Mouse (Mus musculus) gastrocnemius, postnatal 4 days (tissue): Measurements from ENCODE around the gene Bcar3. TPM values are rescaled to one million over a fixed set of nuclear protein-coding genes. Genes with fewer than 3 reads are reported as not detected.

Experiments used
- DNase-seq, 2 experiments: peaks; one replicate each; pipeline ENCODE4 v3.0.0; 2021 to 2022; ENCODE audit warnings: low spot score in 2 of 2, mixed read lengths in 2 of 2
- total RNA-seq, 2 experiments: library from RNA; stranded (reverse); gene quantifications; 2 replicates each; pipeline ENCODE4 v1.2.3; 2021

The Bcar3 gene
- total RNA-seq, 2 experiments from 2014 or later: 23.9 to 29.4 TPM

DNA sequence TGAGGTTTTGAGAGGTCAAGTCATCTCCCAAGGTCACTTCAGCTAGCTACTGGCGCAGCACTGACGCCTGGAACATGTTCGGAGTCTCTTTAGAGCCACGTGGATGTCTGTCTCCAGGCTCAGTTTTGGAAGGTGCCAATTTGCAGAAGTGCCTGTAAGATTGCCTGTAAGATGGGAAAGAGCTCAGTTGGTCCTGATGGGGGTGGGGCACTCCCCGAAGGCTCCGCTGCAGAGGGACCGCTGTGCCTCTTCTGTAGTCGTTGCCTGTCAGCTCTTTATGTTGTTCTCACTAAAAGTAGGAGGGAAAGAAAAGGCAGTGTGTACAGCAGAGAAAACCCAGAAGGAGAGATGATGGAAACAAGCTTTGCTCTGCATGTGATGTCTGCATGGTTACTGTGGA, 183.6 kb downstream of the Bcar3 start:
- no peak for DNase-seq

DNA sequence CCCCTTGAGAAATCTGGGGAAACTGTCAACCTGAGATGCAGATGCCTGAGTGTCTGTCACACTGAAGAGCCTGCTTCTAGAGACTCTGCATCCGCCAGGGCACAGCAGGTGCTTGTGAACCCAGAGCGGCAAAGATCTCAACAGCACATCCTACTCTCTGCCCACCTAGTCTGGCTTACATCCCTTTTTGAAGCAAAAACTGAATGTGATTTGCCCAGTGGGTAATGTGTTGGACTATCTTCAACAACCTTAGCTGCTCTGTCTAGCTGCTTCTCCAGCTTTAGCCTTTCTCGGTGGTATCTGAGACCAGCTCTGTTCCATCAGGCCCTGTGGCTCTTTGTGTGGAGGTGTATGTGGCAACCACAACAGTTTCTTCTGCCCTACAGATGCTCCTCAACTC, 184.8 kb downstream of the Bcar3 start:
- no peak for DNase-seq

- no peak for DNase-seq
These were observed 186.2 kb downstream of the Bcar3 start for GRCm38 (mm10) chr3:122480065-122480675.

DNA sequence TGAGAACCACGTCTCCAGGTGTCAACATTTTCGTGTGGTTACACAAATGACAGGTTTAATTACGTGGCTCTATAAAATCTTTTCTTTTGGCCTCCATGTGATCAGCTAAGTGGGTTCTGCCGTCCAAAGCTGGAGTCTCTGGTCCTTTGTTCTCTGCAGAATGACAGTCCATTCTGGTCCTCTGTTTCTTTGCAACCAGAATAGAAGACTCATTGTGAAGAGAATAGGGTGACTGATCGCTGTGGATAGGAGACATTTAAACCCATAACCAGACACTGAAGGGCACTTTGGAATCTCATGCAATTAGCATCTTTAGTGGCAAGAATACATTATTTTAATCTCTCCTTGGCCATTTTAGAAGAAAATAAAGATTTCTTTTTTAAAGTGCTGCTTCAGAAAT, 187.1 kb downstream of the Bcar3 start:
- DNase-seq: no peak

DNA sequence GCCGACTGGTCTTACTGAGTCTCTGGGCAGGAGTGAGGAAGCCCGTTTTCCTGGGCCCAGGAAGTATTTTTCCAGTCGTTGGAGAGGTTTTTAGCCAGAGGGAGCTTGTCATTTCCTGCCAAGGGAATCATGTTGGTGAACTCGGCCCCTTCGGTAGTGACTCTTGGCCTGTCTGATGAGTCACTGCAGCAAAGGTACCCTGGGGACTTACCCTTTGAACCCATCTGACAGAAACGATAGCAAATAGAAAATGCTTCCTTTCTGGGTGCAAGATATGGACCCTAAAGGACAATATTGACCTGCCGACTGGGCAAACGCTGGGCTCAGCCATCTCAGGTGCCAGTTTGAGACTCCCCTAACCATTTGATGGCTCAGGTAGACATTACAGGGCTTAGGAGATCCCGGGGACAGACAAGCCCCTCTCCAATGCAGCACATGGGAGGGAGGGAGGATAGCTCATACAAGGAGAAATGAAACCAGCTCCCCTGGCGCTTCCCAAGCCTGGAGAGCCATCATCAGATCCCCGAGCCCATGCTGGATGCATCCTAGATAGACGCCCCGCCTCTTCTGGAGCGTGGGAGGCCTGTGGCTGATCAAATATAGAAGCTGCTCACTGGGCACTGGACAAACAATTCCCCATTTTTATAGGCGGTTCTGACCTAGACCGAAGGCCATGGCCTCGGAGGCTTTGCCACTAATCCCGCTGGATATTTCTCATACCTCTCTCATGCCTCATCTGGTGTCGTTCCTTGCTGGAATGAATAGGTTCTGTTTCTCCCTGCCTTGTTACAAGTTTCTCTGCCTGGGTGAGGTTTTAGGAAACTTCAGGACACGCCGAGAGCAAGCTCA, 188.2 kb downstream of the Bcar3 start:
- no peak for DNase-seq

- peak in 1 of 2 experiments; percentile 36 for DNase-seq
These were observed 189.3 kb downstream of the Bcar3 start for GRCm38 (mm10) chr3:122483066-122483782.

DNA sequence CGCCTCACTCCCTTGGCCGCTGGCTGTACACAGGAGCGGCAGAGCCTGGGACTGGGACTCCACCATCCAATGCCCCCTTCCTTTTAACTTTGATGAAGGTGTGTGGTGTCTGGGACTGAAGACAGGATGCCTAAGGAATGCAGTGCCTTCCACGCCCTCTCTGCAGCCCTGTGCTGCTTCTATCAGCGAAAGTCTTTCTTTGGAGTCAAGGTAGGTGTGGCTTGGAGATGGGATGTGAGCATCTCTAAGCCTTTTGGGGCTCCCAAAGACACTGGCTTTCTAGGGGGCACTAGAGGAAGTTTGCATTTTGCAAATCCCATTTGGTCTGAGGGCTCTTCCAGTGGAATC, 189.8 kb downstream of the Bcar3 start:
- DNase-seq: no peak

DNA sequence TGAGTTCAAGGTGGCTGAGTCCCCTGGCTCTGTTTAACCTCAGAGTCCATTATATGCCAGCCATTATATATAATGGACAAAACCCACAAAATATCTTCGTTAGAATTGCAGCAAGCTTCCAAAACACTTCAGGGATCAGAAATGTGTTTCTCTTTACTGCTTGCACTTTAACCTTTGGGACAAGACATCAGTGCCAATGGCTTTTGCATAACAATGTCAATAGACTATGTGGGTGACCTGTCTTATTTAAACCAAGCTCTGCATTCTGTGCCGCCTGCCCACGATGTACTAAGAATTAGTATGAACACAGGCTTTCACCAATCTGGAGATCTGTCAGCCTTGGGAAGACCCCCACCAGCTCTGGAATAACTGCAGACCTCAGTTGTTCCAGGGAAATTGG, 190.4 kb downstream of the Bcar3 start:
- DNase-seq: no peak

- no peak for DNase-seq
These were observed 191.8 kb downstream of the Bcar3 start for GRCm38 (mm10) chr3:122485699-122486098.

- DNase-seq: no peak
These were observed 192.3 kb downstream of the Bcar3 start for GRCm38 (mm10) chr3:122486193-122486592.

DNA sequence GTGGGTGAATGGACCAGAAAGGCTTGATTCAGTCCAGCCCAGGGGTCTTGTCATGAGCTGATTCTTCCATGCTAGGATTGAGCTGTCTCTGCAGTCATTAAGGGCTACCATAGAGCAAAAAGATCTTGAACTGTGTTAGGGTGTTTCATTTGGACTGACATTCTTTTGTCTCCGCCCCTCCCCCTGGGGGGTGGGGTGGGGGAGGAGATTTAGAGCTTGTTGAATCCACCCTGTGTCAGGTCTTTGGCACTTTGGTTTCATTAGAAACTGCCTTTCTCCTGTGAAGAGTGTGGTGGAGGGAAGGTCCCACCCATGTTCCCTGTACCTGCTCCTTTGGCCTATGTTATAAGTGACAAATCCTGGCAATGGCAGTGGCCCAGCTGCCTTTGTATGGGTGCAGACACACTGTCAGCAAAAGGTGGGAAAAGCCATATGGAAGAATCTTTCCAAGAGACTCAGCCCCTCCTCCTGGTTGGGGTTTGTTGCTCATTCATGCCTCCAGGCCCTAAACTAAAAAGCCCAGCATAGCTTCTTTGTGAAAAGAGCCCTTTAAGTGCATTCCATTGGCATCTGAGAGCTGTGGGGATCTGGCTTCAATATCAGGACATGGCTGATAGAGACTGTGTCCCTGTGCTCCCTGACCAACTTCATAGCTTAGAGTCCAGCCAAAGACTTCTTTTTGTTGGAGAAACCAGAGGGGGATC, 194.3 kb downstream of the Bcar3 start:
- DNase-seq: no peak

GRCm38 (mm10) chr3:122490574-122490973, 196.6 kb downstream of the Bcar3 start:
- no peak for DNase-seq

DNA sequence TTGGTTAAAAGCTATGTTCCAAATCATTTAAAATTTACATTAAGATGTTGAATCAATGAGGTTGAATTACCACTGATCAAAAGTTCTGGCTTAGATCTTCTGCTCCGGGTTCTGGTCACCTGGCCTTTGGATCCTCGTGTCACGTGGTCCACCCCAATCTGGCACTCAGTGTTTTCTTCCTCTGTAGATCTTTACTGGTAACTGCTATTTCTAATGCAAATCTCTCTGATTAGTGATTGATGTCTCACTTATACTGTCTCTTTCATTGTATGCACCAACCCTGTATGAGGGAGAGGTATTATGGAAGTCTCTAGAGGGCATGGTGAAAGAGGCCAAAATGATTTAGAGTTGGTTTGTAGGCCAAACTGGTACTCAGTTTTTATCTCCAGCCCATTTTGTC, 198.1 kb downstream of the Bcar3 start:
- no peak for DNase-seq

DNA sequence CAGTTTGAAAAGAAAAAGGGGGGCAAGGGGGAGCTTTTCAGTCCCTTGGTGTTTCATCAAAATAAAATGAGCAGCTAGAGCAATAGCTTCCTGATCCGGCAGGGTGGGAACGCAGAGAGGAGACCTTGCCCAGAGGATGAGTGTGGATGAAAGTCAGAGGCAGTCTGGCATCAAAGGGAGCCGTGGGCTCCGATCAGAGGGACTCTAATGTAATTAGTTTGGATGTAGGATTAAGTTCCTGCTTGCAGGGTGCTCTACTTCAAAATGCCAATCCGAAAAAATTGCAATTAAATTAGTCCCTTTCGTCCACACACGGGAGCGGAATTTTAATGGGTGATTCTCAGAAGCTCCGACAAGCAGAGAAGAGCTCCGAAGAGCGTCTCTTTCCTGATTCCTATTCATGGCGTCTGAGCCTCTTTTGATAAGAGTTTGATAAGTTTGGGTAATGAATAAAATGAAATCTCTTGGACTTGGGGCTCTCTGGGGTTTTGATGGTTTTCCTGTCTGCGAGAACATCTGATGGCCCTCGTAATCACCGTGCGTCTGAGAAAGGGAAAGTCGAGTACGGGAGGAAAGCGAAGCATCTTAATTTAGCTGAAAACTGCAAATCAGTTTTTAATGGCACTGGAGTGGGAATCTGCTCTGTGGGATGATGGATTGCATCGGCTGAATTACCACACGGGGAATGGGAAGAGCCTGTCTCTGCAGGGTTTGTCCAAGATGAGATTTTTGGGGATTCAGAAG, 199.1 kb downstream of the Bcar3 start:
- DNase-seq: no peak

DNA sequence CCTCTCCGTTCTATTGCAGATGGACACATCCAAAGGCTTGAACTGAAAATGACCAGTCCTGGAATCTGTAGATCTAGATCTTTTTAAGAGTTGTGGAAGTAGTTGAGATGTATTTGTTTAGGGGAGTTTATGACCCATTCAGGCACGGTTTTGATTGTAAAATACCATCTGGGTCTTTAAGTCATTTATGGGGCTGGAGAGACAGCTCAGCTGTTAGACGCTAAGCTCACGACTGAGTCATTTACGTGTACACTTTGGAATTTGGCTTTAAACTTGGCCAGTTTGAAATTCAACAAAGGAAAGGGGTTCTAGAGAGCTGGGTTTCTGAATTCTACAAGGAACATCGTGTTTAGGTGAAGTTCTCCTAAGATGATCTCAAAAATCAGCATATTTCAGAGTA, 200.8 kb downstream of the Bcar3 start:
- no peak for DNase-seq

DNA sequence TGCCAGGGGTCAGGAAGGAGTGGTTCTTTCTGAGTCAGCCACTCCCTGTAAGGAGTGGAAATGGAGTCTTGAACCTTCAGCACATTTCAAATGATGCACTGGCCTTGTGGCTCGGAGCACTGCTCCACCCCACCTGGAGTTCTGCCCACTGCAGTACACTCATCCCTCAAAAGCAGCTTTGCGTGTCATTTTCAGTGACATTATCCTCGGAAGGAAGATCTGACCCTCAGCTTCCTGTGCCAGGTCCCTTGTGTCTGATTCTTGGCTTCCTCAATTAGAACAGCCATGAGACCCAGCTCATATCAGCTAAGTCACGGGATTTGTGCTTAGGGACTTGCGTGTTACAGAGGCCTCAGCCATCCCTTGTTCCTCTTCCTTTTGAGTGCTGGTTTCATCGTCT, 203.9 kb downstream of the Bcar3 start:
- DNase-seq: no peak

- DNase-seq: no peak
These were observed 204.6 kb downstream of the Bcar3 start for GRCm38 (mm10) chr3:122498528-122498927.

GRCm38 (mm10) chr3:122499647-122500046, 205.7 kb downstream of the Bcar3 start:
- DNase-seq: no peak

GRCm38 (mm10) chr3:122500929-122501328, 207.0 kb downstream of the Bcar3 start:
- DNase-seq: no peak

GRCm38 (mm10) chr3:122506343-122506916, 212.5 kb downstream of the Bcar3 start:
- no peak for DNase-seq

- DNase-seq: no peak
These were observed 213.9 kb downstream of the Bcar3 start for GRCm38 (mm10) chr3:122507826-122508225.
